Mouse (Mus musculus) MEL (cell line): ENCODE measurements around the gene Lgr6. TPM values are rescaled to one million over a fixed set of nuclear protein-coding genes. Genes with fewer than 3 reads are reported as not detected.

Experiments
- DNase-seq: peaks from one replicate; pipeline ENCODE4 v3.0.0; 2011; ENCODE audit warnings: low read depth, low spot score
- H3K27ac ChIP-seq: 2 replicates; pipeline ENCODE4 v1.5.1; 2012; ENCODE audit warnings: low read depth, mild to moderate bottlenecking, control low read depth, low read length, moderate library complexity; ENCODE audit not compliant: control insufficient read depth
- H3K27me3 ChIP-seq, 2 experiments: fragments of 150-350 bp in 1 of 2; sonication (generic) in 1 of 2; 2 replicates each; pipeline ENCODE4 v1.6.1; 2012; ENCODE audit warnings: low read length in 2 of 2, mild to moderate bottlenecking in 2 of 2, improper control_type of control experiment in 1 of 2, moderate library complexity in 1 of 2; ENCODE audit not compliant: insufficient read depth in 2 of 2, control insufficient read depth in 1 of 2
- H3K36me3 ChIP-seq, 2 experiments: 2 replicates each; pipeline ENCODE4 v1.6.1; 2012 to 2014; ENCODE audit warnings: low read length in 2 of 2, improper control_type of control experiment in 1 of 2, inconsistent platforms in 1 of 2, mild to moderate bottlenecking in 1 of 2; ENCODE audit not compliant: insufficient read depth in 2 of 2, control insufficient read depth in 1 of 2
- H3K4me1 ChIP-seq, 2 experiments: fragments of 150-350 bp in 1 of 2; sonication (generic) in 1 of 2; 2 replicates each; pipeline ENCODE4 v1.6.1; 2012; ENCODE audit warnings: low read length in 2 of 2, improper control_type of control experiment in 1 of 2, mild to moderate bottlenecking in 1 of 2; ENCODE audit not compliant: insufficient read depth in 2 of 2, control insufficient read depth in 1 of 2
- H3K4me3 ChIP-seq, 2 experiments: fragments of 150-350 bp in 1 of 2; sonication (generic) in 1 of 2; 2 replicates each; pipeline ENCODE4 v1.5.1; 2012; ENCODE audit warnings: low read depth in 2 of 2, low read length in 2 of 2, mild to moderate bottlenecking in 2 of 2, moderate library complexity in 2 of 2, control low read depth in 1 of 2, improper control_type of control experiment in 1 of 2; ENCODE audit not compliant: control insufficient read depth in 1 of 2, insufficient read depth in 1 of 2
- H3K79me2 ChIP-seq: 2 replicates; pipeline ENCODE4 v1.6.1; 2012; ENCODE audit warnings: mild to moderate bottlenecking, low read length, moderate library complexity; ENCODE audit not compliant: control insufficient read depth, poor library complexity, insufficient read depth
- H3K9ac ChIP-seq: 2 replicates; pipeline ENCODE4 v1.6.1; 2012; ENCODE audit warnings: low read depth, mild to moderate bottlenecking, control low read depth, low read length, moderate library complexity; ENCODE audit not compliant: control insufficient read depth, poor library complexity, severe bottlenecking
- H3K9me3 ChIP-seq: fragments of 150-350 bp; sonication (generic); replicated peaks from 2 replicates; pipeline ENCODE4 v1.6.1; 2012; ENCODE audit warnings: mild to moderate bottlenecking, low read length, improper control_type of control experiment, moderate library complexity; ENCODE audit not compliant: insufficient read depth
- BHLHE40 ChIP-seq: IDR thresholded peaks from 2 replicates; pipeline ENCODE4 v1.6.1; 2012; ENCODE audit warnings: low read depth, mild to moderate bottlenecking, inconsistent platforms, low read length, improper control_type of control experiment, borderline replicate concordance
- CHD1 ChIP-seq: IDR thresholded peaks from 2 replicates; pipeline ENCODE4 v1.6.1; 2012; ENCODE audit warnings: low read depth, mild to moderate bottlenecking, inconsistent platforms, low read length, improper control_type of control experiment
- E2F4 ChIP-seq: IDR thresholded peaks from 2 replicates; pipeline ENCODE4 v1.6.1; 2011; ENCODE audit warnings: low read depth, low read length, improper control_type of control experiment, borderline replicate concordance
- EP300 ChIP-seq, 2 experiments: IDR thresholded peaks; 2 replicates each; pipeline ENCODE4 v1.6.1; 2011; ENCODE audit warnings: improper control_type of control experiment in 2 of 2, low read length in 2 of 2, low read depth in 1 of 2, mild to moderate bottlenecking in 1 of 2
- ETS1 ChIP-seq: IDR thresholded peaks from 2 replicates; pipeline ENCODE4 v1.6.1; 2012; ENCODE audit warnings: low read depth, mild to moderate bottlenecking, inconsistent platforms, low read length, improper control_type of control experiment, moderate library complexity
- MAFK ChIP-seq: IDR thresholded peaks from 2 replicates; pipeline ENCODE4 v1.6.1; 2011; ENCODE audit warnings: low read depth, mild to moderate bottlenecking, low read length, improper control_type of control experiment, borderline replicate concordance
- MAX ChIP-seq: IDR thresholded peaks from 2 replicates; pipeline ENCODE4 v1.6.1; 2011; ENCODE audit warnings: low read length, improper control_type of control experiment
- MXI1 ChIP-seq: IDR thresholded peaks from 2 replicates; pipeline ENCODE4 v1.6.1; 2011; ENCODE audit warnings: mild to moderate bottlenecking, low read depth, low read length, improper control_type of control experiment
- MYC ChIP-seq: IDR thresholded peaks from 2 replicates; pipeline ENCODE4 v1.6.1; 2011; ENCODE audit warnings: low read depth, mild to moderate bottlenecking, low read length, improper control_type of control experiment, moderate library complexity
- POLR2A ChIP-seq, 2 experiments: IDR thresholded peaks; 2 replicates each; pipeline ENCODE4 v1.6.1; 2011 to 2012; ENCODE audit warnings: low read length in 2 of 2, mild to moderate bottlenecking in 2 of 2, control low read depth in 1 of 2, improper control_type of control experiment in 1 of 2, low read depth in 1 of 2, moderate library complexity in 1 of 2; ENCODE audit not compliant: control insufficient read depth in 1 of 2, insufficient read depth in 1 of 2, poor library complexity in 1 of 2
- RAD21 ChIP-seq: IDR thresholded peaks from 2 replicates; pipeline ENCODE4 v1.6.1; 2011; ENCODE audit warnings: mild to moderate bottlenecking, low read depth, low read length, improper control_type of control experiment
- RCOR1 ChIP-seq: IDR thresholded peaks from 2 replicates; pipeline ENCODE4 v1.6.1; 2012; ENCODE audit warnings: low read depth, mild to moderate bottlenecking, inconsistent platforms, low read length, improper control_type of control experiment
- SMC3 ChIP-seq: IDR thresholded peaks from 2 replicates; pipeline ENCODE4 v1.6.1; 2011; ENCODE audit warnings: low read depth, low read length, improper control_type of control experiment
- TBP ChIP-seq: IDR thresholded peaks from 2 replicates; pipeline ENCODE4 v1.8.0; 2011; ENCODE audit warnings: low read depth, low read length, improper control_type of control experiment
- TCF12 ChIP-seq: IDR thresholded peaks from 2 replicates; pipeline ENCODE4 v1.6.1; 2014; ENCODE audit warnings: low read depth, mild to moderate bottlenecking, inconsistent platforms, low read length, improper control_type of control experiment, moderate library complexity
- ZC3H11A ChIP-seq: IDR thresholded peaks from 2 replicates; pipeline ENCODE4 v1.6.1; 2012; ENCODE audit warnings: low read depth, mild to moderate bottlenecking, inconsistent platforms, low read length, improper control_type of control experiment
- ZKSCAN1 ChIP-seq: IDR thresholded peaks from 2 replicates; pipeline ENCODE4 v1.6.1; 2012; ENCODE audit warnings: low read depth, mild to moderate bottlenecking, inconsistent platforms, low read length, improper control_type of control experiment, moderate library complexity
- ZMIZ1 ChIP-seq: IDR thresholded peaks from 2 replicates; pipeline ENCODE4 v1.6.1; 2012; ENCODE audit warnings: low read depth, mild to moderate bottlenecking, inconsistent platforms, low read length, improper control_type of control experiment, moderate library complexity
- polyA plus RNA-seq, 2 experiments: library from polyadenylated mRNA; stranded (reverse) in 1 of 2; unstranded in 1 of 2; fragments of >175 nt in 1 of 2; fragments of >200 nt in 1 of 2; gene quantifications; 2 replicates each; pipeline versions ENCODE4 v1.2.1 to v1.2.4; 2012; ENCODE audit warnings: low replicate concordance in 2 of 2, low read depth in 1 of 2; ENCODE audit not compliant: insufficient read length in 2 of 2, insufficient read depth in 1 of 2, missing spikeins in 1 of 2
- total RNA-seq: library from RNA; depleted of rRNA; stranded (reverse); fragments of 300-350 nt; gene quantifications from 2 replicates; pipeline ENCODE4 v1.2.3, GENCODE M21; 2012

Gene Lgr6
- total and polyA plus RNA-seq, 3 experiments: 0.04 to 0.10 TPM; not detected in 1

DNA sequence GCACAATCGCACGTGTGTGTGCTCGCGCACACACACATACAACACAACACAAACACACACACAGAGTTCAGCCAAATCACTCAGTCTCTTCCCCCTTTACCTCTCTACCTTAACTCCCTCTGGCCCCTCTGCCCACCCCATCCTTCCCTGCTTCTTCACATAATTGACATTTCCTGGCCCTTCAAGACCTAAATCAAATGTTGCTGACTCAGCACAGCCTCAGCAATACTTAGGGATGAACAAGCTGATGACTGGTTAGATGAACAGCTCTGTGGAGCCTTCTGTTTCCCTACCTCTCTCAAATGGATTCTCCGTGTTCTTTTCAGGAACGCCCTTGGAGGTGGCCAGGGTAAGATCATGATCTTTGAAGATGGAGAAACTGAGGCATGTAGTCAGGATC is 43.8 kb downstream of the Lgr6 start:
- no peak for DNase-seq
- H3K27me3 ChIP-seq: peaks cover 4 to 15% of the 10 kb centered on the region in 2 experiments; a peak in 3 of 4 replicates
- no peaks in the 10 kb centered on the region for H3K79me2 ChIP-seq
- no peaks in the 10 kb centered on the region for H3K9me3 ChIP-seq
- H3K4me1 ChIP-seq: no peaks in the 10 kb centered on the region
- no peak overlapping the region for H3K4me3 ChIP-seq
- H3K9ac ChIP-seq: no peak overlapping the region
- no peak overlapping the region for H3K27ac ChIP-seq
- H3K36me3 ChIP-seq: no peaks in the 10 kb centered on the region
- peak; percentile 83 for TF ChIP-seq MAFK
- no peak for TF ChIP-seq ZMIZ1

DNA sequence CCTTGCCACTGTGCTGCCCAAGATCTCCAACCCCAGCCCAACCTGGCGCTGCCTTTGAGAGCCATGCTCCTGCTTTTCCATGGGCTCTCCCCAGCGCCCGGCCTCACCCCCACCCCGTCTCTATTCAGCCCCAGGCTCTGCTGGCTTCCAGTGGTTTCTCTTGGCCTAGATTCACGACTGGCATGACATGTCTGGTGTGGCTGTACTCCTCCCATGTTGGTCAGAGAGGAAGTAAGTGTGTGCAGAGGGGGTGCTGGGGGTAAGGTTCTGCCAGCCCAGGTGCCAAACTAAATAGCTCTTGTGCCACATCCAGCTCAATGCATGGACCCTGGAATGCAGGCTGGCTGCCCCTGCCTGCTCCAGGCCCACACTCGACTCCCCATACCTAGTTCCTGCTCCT is 44.9 kb downstream of the Lgr6 start:
- DNase-seq: no peak
- H3K79me2 ChIP-seq: no peaks in the 10 kb centered on the region
- no peaks in the 10 kb centered on the region for H3K9me3 ChIP-seq
- no peaks in the 10 kb centered on the region for H3K36me3 ChIP-seq
- TF ChIP-seq MYC (no peak), TCF12 (no peak), EP300 (IDR thresholded peaks at IDR 0.05; ENCODE audit: low read depth in 1 of 2, low read length in 2 of 2) (no peak), E2F4 (no peak), ZC3H11A (no peak), ZKSCAN1 (no peak), TBP (no peak), RAD21 (no peak), ETS1 (no peak), RCOR1 (no peak), SMC3 (no peak), MAFK (no peak), CHD1 (no peak), MXI1 (no peak), MAX (no peak), BHLHE40 (no peak), POLR2A (IDR thresholded peaks at IDR 0.05; ENCODE audit: control insufficient read depth in 1 of 2, insufficient read depth in 1 of 2, low read depth in 1 of 2, low read length in 2 of 2, poor library complexity in 1 of 2) (no peak)
- no peaks in the 10 kb centered on the region for H3K4me1 ChIP-seq
- H3K27ac ChIP-seq: no peak overlapping the region
- no peak overlapping the region for H3K9ac ChIP-seq
- H3K27me3 ChIP-seq: peaks cover 4 to 15% of the 10 kb centered on the region in 2 experiments; a peak in 3 of 4 replicates
- H3K4me3 ChIP-seq: no peak overlapping the region
